In genomic region chr1:88447483-88447882, GRCm38 (mm10) we compare ENCODE assay signal across 11 mouse cellular contexts. TPM values are rescaled to one million over a fixed set of nuclear protein-coding genes. Genes with fewer than 3 reads are reported as not detected.
DNase-seq lines count a peak whose midpoint lies in the region; ATAC-seq and TF ChIP-seq lines count a peak whose summit lies in the region.
"Had no signal": no experiment of that assay in that cellular context is flagged by ENCODE, and none has a peak within 500 bp of the region (broad histone marks: within the 10 kb centered on the region; RNA-seq: fewer than 3 reads in every experiment).

No protein-coding gene starts in this region.

- no peaks in the 10 kb centered on the region for H3K27me3 ChIP-seq in hindbrain, embryonic 10.5 days (ENCODE audit: insufficient read depth, poor library complexity, severe bottlenecking)
- no peaks in the 10 kb centered on the region for H3K27me3 ChIP-seq in hindbrain, embryonic 14.5 days (ENCODE audit: control insufficient read depth, insufficient read depth, low read length)
- no peaks in the 10 kb centered on the region for H3K27me3 ChIP-seq in lung, postnatal 0 days (replicated peaks; ENCODE audit: insufficient read depth, low read length)

- no peak for TF ChIP-seq CTCF in lung, postnatal 0 days (IDR thresholded peaks at IDR 0.05)

- H3K9me3 ChIP-seq in hindbrain, embryonic 10.5 days: no peaks in the 10 kb centered on the region
- no peaks in the 10 kb centered on the region for H3K9me3 ChIP-seq in hindbrain, embryonic 14.5 days (ENCODE audit: control insufficient read depth, low read length)
- no peaks in the 10 kb centered on the region for H3K9me3 ChIP-seq in lung, postnatal 0 days (ENCODE audit: low read length)

- peak; percentile 19 for DNase-seq in hindbrain, embryonic 10.5 days (ENCODE audit: low spot score)
- no peak for DNase-seq in hindbrain, embryonic 14.5 days (ENCODE audit: low spot score)
- peak; percentile 45 for DNase-seq in urinary bladder, postnatal 14 days (ENCODE audit: low spot score)
- no peak for DNase-seq in urinary bladder, postnatal 25 days (ENCODE audit: low spot score)
- DNase-seq in lung, postnatal 0 days (ENCODE audit: low spot score): peak; percentile 61
- no peak for DNase-seq in cerebellum, adult 8-10 months
- no peak for DNase-seq in left cerebral cortex, adult 9 months (ENCODE audit: low spot score in 2 of 2)
- DNase-seq: cerebellum, postnatal 36 days; layer of hippocampus, postnatal 36 days had no signal

- TF ChIP-seq EP300 in lung, postnatal 0 days (IDR thresholded peaks at IDR 0.05): no peak

- H3K36me3 ChIP-seq in hindbrain, embryonic 10.5 days: no peaks in the 10 kb centered on the region
- H3K36me3 ChIP-seq in hindbrain, embryonic 14.5 days (replicated peaks; ENCODE audit: control insufficient read depth, insufficient read depth): no peaks in the 10 kb centered on the region
- H3K36me3 ChIP-seq in lung, postnatal 0 days (ENCODE audit: insufficient read depth, low read length): no peaks in the 10 kb centered on the region

- H3K27ac ChIP-seq in hindbrain, embryonic 10.5 days: peak overlapping the region; percentile 66; the same call in 1 of the 2 replicates
- no peak overlapping the region for H3K27ac ChIP-seq in hindbrain, embryonic 14.5 days
- H3K27ac ChIP-seq in lung, postnatal 0 days (ENCODE audit: low read length): peak overlapping the region; percentile 15; the same call in 1 of the 2 replicates

- 10% methylated on average over 6 of the region's 6 CpGs for WGBS in hindbrain, embryonic 10.5 days
- 8% methylated on average over 6 of the region's 6 CpGs for WGBS in hindbrain, embryonic 14.5 days
- 11% methylated on average over 6 of the region's 6 CpGs for WGBS in lung, postnatal 0 days

- no peak overlapping the region for H3K9ac ChIP-seq in hindbrain, embryonic 14.5 days
- no peak overlapping the region for H3K9ac ChIP-seq in lung, postnatal 0 days (replicated peaks; ENCODE audit: low read depth)

- no peak for ATAC-seq in hindbrain, embryonic 14.5 days (ENCODE audit: low FRiP score)
- ATAC-seq in lung, postnatal 0 days: peak; percentile 53
- ATAC-seq in erythroblast, adult 5-6 weeks (replicated peaks; ENCODE audit: low FRiP score, poor library complexity, severe bottlenecking): no peak

- H3K4me2 ChIP-seq in hindbrain, embryonic 14.5 days (replicated peaks): no peak overlapping the region
- H3K4me2 ChIP-seq in lung, postnatal 0 days (replicated peaks; ENCODE audit: low read depth, low read length): no peak overlapping the region

- H3K4me3 ChIP-seq in hindbrain, embryonic 10.5 days: no peak overlapping the region
- no peak overlapping the region for H3K4me3 ChIP-seq in hindbrain, embryonic 14.5 days (replicated peaks; ENCODE audit: low read length)
- no peak overlapping the region for H3K4me3 ChIP-seq in lung, postnatal 0 days (ENCODE audit: low read depth, low read length)

- peaks cover 12% of the 10 kb centered on the region for H3K4me1 ChIP-seq in hindbrain, embryonic 10.5 days (replicated peaks)
- no peaks in the 10 kb centered on the region for H3K4me1 ChIP-seq in hindbrain, embryonic 14.5 days (replicated peaks; ENCODE audit: control insufficient read depth, insufficient read depth, low read length)
- H3K4me1 ChIP-seq in lung, postnatal 0 days (ENCODE audit: insufficient read depth, low read depth, low read length): no peaks in the 10 kb centered on the region

RNA-seq across cellular contexts. Expression of gene Spp2, which starts 40.7 kb away (rescaled TPM):
- 0.25 TPM in 1 of 2 replicates, not detected in the other for polyA plus RNA-seq in hindbrain, embryonic 10.5 days (2016; fragmentation: Nextera tagmentation; extraction: Ambion mirVana)
- 0.64 TPM in 1 of 2 replicates, not detected in the other for polyA plus RNA-seq in hindbrain, embryonic 14.5 days (2014; fragmentation: Nextera tagmentation; extraction: Ambion mirVana)
- not detected in 2 replicates for polyA plus RNA-seq in lung, postnatal 0 days (2015; fragmentation: Nextera tagmentation; extraction: Ambion mirVana)
- total RNA-seq in erythroblast, adult 5-6 weeks (2015; ENCODE audit: low replicate concordance): not detected in 2 replicates
- total RNA-seq in erythroblast, adult 5-6 weeks (2017; ENCODE audit: low replicate concordance): not detected in 2 replicates
- total RNA-seq: layer of hippocampus, postnatal 36 days had no signal
- polyA plus RNA-seq: gonadal fat pad, adult 2 months had no signal

Comparison
In these comparisons a context has a peak if more than half of its experiments do, and no peak if none do; other contexts are left out.
1. DNase-seq: peak in hindbrain, embryonic 10.5 days (single experiment), urinary bladder, postnatal 14 days (single experiment) and lung, postnatal 0 days (single experiment); none in hindbrain, embryonic 14.5 days (single experiment), urinary bladder, postnatal 25 days (single experiment), cerebellum, adult 8-10 months (single experiment) and left cerebral cortex, adult 9 months (0 of 2).